Mouse (Mus musculus) liver, embryonic 11.5 days (tissue): ENCODE measurements around the gene Macrod1. TPM values are rescaled to one million over a fixed set of nuclear protein-coding genes. Genes with fewer than 3 reads are reported as not detected.

Source experiments
- ATAC-seq: fragments of 200-750 bp; cut with Nextera tagmentation; replicated peaks from 2 replicates; pipeline ENCODE4 v1.8.0; 2017; ENCODE audit warnings: moderate number of reproducible peaks, mild to moderate bottlenecking, moderate TSS enrichment, moderate library complexity; ENCODE audit not compliant: low FRiP score
- DNase-seq: peaks from one replicate; pipeline ENCODE4 v3.0.0-alpha.2; 2017; ENCODE audit warnings: low spot score
- H3K27ac ChIP-seq: fragments of 300-500 bp; sonication (generic); 2 replicates; pipeline ENCODE4 v1.5.1; 2014; ENCODE audit warnings: mild to moderate bottlenecking, low read depth, low read length, control low read depth
- H3K27me3 ChIP-seq: fragments of 300-500 bp; sonication (generic); replicated peaks from 2 replicates; pipeline ENCODE4 v1.6.1; 2014; ENCODE audit warnings: low read length, mixed read lengths; ENCODE audit not compliant: control insufficient read depth, insufficient read depth
- H3K36me3 ChIP-seq: fragments of 300-500 bp; sonication (generic); 2 replicates; pipeline ENCODE4 v1.6.1; 2014; ENCODE audit warnings: mild to moderate bottlenecking, low read length, moderate library complexity, mixed read lengths; ENCODE audit not compliant: control insufficient read depth, insufficient read depth
- H3K4me1 ChIP-seq: fragments of 300-500 bp; sonication (generic); replicated peaks from 2 replicates; pipeline ENCODE4 v1.6.1; 2014; ENCODE audit warnings: low read length, mixed read lengths; ENCODE audit not compliant: control insufficient read depth, insufficient read depth
- H3K4me2 ChIP-seq: fragments of 300-500 bp; sonication (generic); 2 replicates; pipeline ENCODE4 v1.6.1; 2014; ENCODE audit warnings: mild to moderate bottlenecking, control low read depth, moderate library complexity
- H3K4me3 ChIP-seq: fragments of 300-500 bp; sonication (generic); 2 replicates; pipeline ENCODE4 v1.5.1; 2014; ENCODE audit warnings: low read depth, low read length, control low read depth
- H3K9ac ChIP-seq: fragments of 300-500 bp; sonication (generic); 2 replicates; pipeline ENCODE4 v1.6.1; 2014; ENCODE audit warnings: low read depth, low read length, control low read depth
- H3K9me3 ChIP-seq: fragments of 300-500 bp; sonication (generic); 2 replicates; pipeline ENCODE4 v1.6.1; 2016; ENCODE audit warnings: low read length, inconsistent platforms, mixed read lengths; ENCODE audit not compliant: control insufficient read depth
- WGBS: fragments of 180-500 bp; shearing (Covaris S2); extraction: QIAGEN DNeasy Blood & Tissue Kit; methylation state at CpG from one replicate; pipeline ENCODE4 v1.1.7; 2014; 5-methylcytosine and 5-hydroxymethylcytosine counted together
- polyA plus RNA-seq: library from polyadenylated mRNA; unstranded; fragments of >200 nt; fragmentation: Nextera tagmentation; extraction: Ambion mirVana; gene quantifications from 2 replicates; pipeline ENCODE4 v1.2.1, GENCODE M21; 2014

Macrod1 gene
- polyA plus RNA-seq, 1 experiment from 2014 or later: 5.9 TPM

GRCm38 (mm10) chr19:7200427-7200826 lies 143.8 kb downstream of the Macrod1 start:
- Histone ChIP-seq H3K27ac (no peak overlapping the region), H3K9ac (no peak overlapping the region), H3K4me2 (no peak overlapping the region), H3K4me1 (peaks cover 32% of the 10 kb centered on the region), H3K9me3 (no peaks in the 10 kb centered on the region), H3K27me3 (no peaks in the 10 kb centered on the region), H3K36me3 (peaks cover 47% of the 10 kb centered on the region), H3K4me3 (no peak overlapping the region)
- DNase-seq: no peak
- WGBS: 63% methylated on average over 1 of the region's 1 CpGs
- no peak for ATAC-seq

DNA sequence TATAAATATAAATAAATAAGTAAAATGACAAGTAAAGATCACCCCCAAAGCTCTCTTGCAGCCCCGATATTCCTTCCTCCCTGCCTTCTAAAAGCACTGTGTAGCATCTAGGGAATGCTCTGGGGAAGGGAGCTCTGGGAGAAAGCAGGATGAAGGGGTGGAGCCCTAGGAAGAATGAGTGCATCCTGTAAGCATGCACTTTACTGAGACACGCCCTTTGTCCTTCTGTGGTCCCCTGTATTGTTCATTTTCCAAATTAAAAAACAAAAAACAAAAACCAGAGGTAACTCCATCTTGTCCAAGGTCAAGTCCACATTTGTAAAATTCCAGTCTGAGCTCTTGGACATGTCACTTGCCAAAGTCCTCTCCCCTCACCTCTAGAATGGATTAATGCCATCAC lies 148.3 kb downstream of the Macrod1 start:
- Histone ChIP-seq H3K27me3 (no peaks in the 10 kb centered on the region), H3K9me3 (no peaks in the 10 kb centered on the region), H3K9ac (peak overlapping the region; percentile 86), H3K4me3 (peak overlapping the region; percentile 89), H3K4me2 (peak overlapping the region; percentile 96), H3K36me3 (peaks cover 32% of the 10 kb centered on the region), H3K27ac (no peak overlapping the region), H3K4me1 (peaks cover 22% of the 10 kb centered on the region)
- DNase-seq (no peak), ATAC-seq (no peak)
- WGBS: 74% methylated on average over 2 of the region's 2 CpGs

DNA sequence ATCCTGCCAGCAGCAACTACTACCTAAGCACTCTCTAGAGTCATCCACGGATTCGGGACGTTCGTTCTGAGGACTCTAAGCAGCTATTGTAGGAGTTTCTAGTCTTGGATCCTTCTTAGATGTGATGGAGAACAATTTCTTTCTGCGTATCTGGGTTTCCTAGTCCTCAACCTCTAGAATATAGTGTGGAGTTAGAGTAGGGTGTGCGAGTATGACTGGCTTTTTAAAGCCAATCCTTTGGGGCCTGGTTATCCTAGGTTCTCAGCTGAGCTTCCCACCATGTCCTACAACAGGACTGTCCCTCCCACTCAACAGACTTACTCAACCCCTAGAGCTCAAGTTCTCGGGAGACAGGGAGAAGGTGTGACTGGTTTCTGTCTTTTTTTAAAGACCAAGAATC lies 148.7 kb downstream of the Macrod1 start:
- peaks cover 29% of the 10 kb centered on the region for H3K36me3 ChIP-seq
- H3K27me3 ChIP-seq: no peaks in the 10 kb centered on the region
- no peaks in the 10 kb centered on the region for H3K9me3 ChIP-seq
- peak overlapping the region; percentile 96 for H3K4me2 ChIP-seq
- peaks cover 22% of the 10 kb centered on the region for H3K4me1 ChIP-seq
- H3K4me3 ChIP-seq: peak overlapping the region; percentile 89
- peak overlapping the region; percentile 86 for H3K9ac ChIP-seq
- H3K27ac ChIP-seq: peak overlapping the region; percentile 97
- no peak for DNase-seq
- WGBS: 35% methylated on average over 7 of the region's 7 CpGs
- ATAC-seq: no peak

- H3K4me1 ChIP-seq: peaks cover 22% of the 10 kb centered on the region
- peak within 1 kb of the TSS; percentile 97 for H3K27ac ChIP-seq
- H3K36me3 ChIP-seq: peaks cover 22% of the 10 kb centered on the region
- H3K4me2 ChIP-seq: peak within 1 kb of the TSS; percentile 96
- no peaks in the 10 kb centered on the region for H3K9me3 ChIP-seq
- under 1% methylated on average over 74 of the region's 79 CpGs for WGBS
- ATAC-seq: peak; percentile 96
- peak within 1 kb of the TSS; percentile 89 for H3K4me3 ChIP-seq
- H3K9ac ChIP-seq: peak within 1 kb of the TSS; percentile 86
- H3K27me3 ChIP-seq: no peaks in the 10 kb centered on the region
- DNase-seq: peak; percentile 94
Observed at GRCm38 (mm10) chr19:7205753-7206736, 149.4 kb downstream of the Macrod1 start, which contains the start of gene Otub1. Gene Otub1 (minus strand): TSS chr19:7206316.

GRCm38 (mm10) chr19:7209907-7210646 lies 153.5 kb downstream of the Macrod1 start:
- 87% methylated on average over 7 of the region's 7 CpGs for WGBS
- no peak overlapping the region for H3K4me3 ChIP-seq
- no peaks in the 10 kb centered on the region for H3K9me3 ChIP-seq
- DNase-seq: no peak
- ATAC-seq: no peak
- no peak overlapping the region for H3K4me2 ChIP-seq
- H3K27ac ChIP-seq: no peak overlapping the region
- peaks cover 13% of the 10 kb centered on the region for H3K4me1 ChIP-seq
- H3K9ac ChIP-seq: no peak overlapping the region
- H3K27me3 ChIP-seq: no peaks in the 10 kb centered on the region
- peaks cover 17% of the 10 kb centered on the region for H3K36me3 ChIP-seq

DNA sequence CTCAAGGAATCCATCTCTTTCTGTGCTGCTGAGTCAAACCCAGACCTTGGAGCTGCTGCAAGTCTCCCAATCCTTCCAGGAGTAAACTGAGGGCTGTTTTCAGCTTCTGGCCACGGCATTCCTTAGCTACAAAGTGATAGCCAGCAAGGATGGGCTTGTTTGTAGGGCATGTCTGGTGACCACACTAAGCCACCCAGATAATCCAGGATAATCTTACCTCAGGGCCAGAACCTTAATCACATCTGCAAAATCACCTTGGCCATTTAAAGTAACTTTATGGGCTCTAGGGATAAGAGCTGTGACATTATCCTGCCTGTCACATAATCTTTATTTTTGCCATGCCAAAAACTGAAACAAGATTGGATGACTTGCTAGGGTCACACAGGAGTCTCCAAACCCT lies 155.6 kb downstream of the Macrod1 start:
- Histone ChIP-seq H3K9ac (no peak overlapping the region), H3K9me3 (no peaks in the 10 kb centered on the region), H3K4me1 (peaks cover 12% of the 10 kb centered on the region), H3K4me3 (no peak overlapping the region), H3K36me3 (peaks cover 17% of the 10 kb centered on the region), H3K4me2 (no peak overlapping the region), H3K27me3 (no peaks in the 10 kb centered on the region), H3K27ac (no peak overlapping the region)
- ATAC-seq (no peak), DNase-seq (no peak)
- WGBS: 81% methylated on average over 1 of the region's 1 CpGs

- H3K36me3 ChIP-seq: peaks cover 17% of the 10 kb centered on the region
- no peak overlapping the region for H3K4me3 ChIP-seq
- 82% methylated on average over 3 of the region's 3 CpGs for WGBS
- ATAC-seq: no peak
- H3K27ac ChIP-seq: no peak overlapping the region
- peaks cover 15% of the 10 kb centered on the region for H3K4me1 ChIP-seq
- H3K27me3 ChIP-seq: no peaks in the 10 kb centered on the region
- no peak overlapping the region for H3K4me2 ChIP-seq
- DNase-seq: no peak
- no peak overlapping the region for H3K9ac ChIP-seq
- H3K9me3 ChIP-seq: no peaks in the 10 kb centered on the region
Observed at GRCm38 (mm10) chr19:7213010-7213409, 156.4 kb downstream of the Macrod1 start.

DNA sequence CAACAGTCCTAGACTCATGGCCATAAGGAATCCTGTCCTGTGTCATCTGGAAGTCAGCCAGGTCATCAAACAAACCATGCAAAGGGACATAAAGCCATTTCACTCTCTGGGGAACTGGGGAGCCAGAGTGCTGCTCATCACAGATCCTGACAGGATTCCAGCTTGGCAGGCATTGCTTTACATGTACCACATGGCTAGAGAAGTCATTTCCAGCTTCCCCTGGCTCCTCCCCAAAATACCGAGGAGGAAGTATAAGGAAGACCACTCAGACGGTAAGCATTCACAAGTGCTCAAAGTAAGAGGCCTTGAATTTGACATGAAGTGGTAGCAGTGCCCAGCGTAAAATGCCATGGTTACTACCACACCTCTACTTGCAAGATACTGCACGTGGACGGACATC lies 157.9 kb downstream of the Macrod1 start:
- Histone ChIP-seq H3K9me3 (no peaks in the 10 kb centered on the region), H3K36me3 (peaks cover 17% of the 10 kb centered on the region), H3K27me3 (no peaks in the 10 kb centered on the region), H3K4me3 (no peak overlapping the region), H3K4me1 (peaks cover 19% of the 10 kb centered on the region), H3K4me2 (no peak overlapping the region), H3K27ac (no peak overlapping the region), H3K9ac (no peak overlapping the region)
- WGBS: 82% methylated on average over 5 of the region's 5 CpGs
- DNase-seq (no peak), ATAC-seq (no peak)
